Mouse (Mus musculus): ENCODE results near the gene Olfr1437.
"Not testable (repeated sequence)": the region's sequence is repeated elsewhere in the genome, so short reads cannot be mapped to it uniquely, and the experiment has no call there.

Olfr1437 gene

DNA sequence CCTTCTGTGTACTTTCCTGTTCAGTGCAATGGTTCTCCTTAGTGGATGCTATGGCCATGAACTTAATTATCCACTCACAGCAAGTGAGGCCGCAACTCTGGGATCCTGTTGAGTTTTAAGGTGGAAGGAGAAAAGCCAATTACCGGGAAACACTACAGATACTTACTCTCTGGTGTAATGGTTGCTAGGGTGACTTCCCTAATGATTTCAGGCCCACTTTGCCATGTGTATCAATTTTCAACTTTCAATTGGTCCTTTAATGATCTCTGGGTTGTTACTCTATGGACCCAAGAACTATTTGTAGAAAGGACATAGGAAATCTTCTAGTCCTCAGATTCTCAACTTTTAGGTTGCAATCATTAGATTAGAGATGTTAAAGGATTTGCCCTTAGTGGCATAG, at the start of gene Olfr1437:
TSS of gene Olfr1437 (minus strand) at position 101 of the 400 bp plus-strand sequence.
- DNase-seq (ENCODE audit: low spot score) = no peak

DNA sequence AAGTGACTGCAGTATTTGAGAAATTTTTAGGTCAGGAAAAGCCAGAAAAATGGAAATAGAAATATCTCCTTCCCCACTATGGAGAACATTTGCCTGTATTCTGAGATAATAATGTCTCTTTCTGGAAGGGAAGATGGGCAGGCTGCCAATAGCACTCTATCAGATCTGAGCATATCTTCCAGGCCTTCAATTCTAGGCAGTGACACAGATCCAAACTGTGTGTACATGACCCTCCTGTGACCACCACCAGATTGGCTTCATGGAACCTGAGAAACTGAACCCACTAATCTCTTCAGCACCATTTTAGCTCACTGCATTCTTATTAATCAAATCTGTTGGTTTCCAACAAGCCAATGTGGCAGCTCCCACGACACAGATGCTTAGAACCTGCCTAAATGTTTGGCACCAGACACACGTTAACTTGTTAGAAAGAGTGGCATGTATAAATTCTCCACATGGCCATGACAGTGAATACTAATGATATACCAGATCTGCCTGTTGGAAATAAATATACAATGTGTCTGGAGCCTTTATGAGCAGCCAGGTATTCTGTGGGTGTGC, 49.6 kb upstream of the Olfr1437 start:
- no peak for DNase-seq (ENCODE audit: low spot score)

DNA sequence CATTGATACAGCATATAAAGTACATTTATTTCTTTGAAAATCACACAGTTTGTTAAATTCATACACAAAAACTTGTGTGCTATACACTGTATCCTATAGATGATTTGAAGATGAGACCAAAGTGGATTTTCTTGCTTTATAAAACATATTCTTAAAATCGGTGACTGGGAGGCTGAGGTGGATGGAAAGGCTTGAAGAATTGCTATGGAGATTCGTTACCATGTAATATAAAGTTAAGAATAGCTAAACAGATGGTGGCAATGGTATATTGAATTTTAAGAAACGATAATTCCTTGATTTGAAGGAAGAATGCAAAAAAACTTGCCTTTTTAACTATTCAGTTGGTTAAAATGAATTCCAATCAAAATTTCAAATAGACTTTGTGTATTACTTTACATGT, 48.1 kb upstream of the Olfr1437 start:
- DNase-seq (ENCODE audit: low spot score) = no peak

DNA sequence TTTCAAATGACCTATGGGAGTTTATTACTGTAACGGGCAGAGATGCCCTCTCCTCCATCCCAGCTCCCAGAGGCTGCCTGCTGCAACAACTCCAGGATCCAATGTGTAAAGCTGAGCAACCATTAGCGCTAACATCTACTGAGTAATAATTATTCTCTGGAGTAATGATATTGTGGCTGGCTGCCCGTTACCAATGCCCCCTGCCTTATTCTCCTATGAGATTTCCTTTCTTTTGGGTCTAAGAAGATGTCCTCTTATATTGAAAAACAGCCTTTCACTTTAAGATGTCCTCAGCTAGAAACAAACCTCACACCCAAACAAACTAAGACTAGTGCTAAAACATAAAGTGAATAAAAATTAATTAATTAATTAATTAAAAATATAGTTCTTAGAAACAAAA, 10.9 kb upstream of the Olfr1437 start, which contains the start of gene Olfr1438-ps1:
TSS of gene Olfr1438-ps1 (minus strand) at position 101 of the 400 bp plus-strand sequence.
- no peak for DNase-seq (ENCODE audit: low spot score)

DNA sequence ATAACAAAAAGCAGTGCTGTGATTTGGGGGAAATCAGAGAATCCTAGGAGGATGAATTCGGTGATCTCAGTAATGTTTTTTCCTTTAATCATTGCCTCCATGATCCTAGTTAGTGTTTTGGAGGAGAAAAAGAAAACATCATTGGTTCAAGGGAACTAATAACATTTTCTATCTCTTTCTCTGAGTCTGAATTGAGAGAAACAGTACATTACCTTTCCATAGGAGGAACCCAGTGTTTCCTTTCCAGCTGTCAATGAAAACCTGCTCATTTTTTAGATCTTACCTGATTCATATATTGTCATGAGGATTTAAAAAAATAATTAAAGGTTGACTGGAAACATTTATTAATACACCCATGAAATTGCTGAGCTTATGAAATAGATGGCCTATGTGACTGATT, 25.9 kb downstream of the Olfr1437 start, which contains the start of gene Olfr1436:
TSS of gene Olfr1436 (minus strand) at position 101 of the 400 bp plus-strand sequence.
- not testable (repeated sequence) for DNase-seq (ENCODE audit: low spot score)

DNA sequence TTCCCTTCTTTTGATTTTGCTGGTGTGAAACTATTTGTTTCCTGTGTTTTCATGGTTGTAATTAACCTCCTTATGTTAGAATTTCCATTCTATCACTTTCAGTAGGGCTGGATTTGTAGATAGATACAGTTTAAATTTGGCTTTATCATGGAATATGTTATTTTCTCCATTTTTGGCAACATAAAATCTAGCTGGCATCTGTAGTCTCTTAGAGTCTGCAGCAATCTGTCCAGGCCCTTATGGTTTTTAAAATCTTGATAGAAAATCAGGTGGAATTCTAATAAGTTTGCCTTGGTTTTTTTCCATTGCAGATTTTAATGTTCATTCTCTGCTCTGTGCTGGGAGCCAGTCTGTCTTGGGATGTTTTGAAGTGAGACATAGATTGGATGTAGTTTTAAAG, 31.9 kb downstream of the Olfr1437 start:
- DNase-seq (ENCODE audit: low spot score) = no peak

DNA sequence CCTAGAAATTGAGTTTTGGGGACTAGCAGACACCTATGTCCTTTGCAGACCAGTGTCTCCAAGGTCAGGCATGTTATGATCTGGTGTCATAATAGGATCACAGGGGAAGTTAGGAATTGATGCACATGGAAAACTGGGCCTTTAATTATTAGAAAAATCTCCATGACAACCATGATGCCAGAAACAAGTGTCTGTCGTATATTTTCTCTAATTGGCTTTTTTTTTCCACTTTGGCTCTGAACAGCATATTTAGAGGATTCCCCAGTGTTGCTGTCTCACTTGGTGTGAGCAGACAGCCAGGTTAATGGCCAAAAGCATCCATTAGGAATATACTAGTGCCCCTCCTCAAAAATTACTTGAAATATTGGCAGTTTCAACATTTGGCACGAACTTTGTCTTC, 45.3 kb downstream of the Olfr1437 start, which contains the start of gene Olfr1434:
TSS of gene Olfr1434 (plus strand) at position 301 of the 400 bp plus-strand sequence.
- DNase-seq (ENCODE audit: low spot score) = no peak

Data from ovary, postnatal 14 days (tissue).